Mouse (Mus musculus) lung, embryonic 15.5 days (tissue): Measurements from ENCODE around the gene Sf3a3. TPM values are rescaled to one million over a fixed set of nuclear protein-coding genes. Genes with fewer than 3 reads are reported as not detected.
A peak's percentile ranks its signal among the peaks of the same experiment; 100 is the strongest.

Experiments used
- ATAC-seq: fragments of 200-750 bp; cut with Nextera tagmentation; 2 replicates; pipeline ENCODE4 v1.8.0; 2017; ENCODE audit warnings: moderate number of reproducible peaks, borderline replicate concordance; ENCODE audit not compliant: low FRiP score, low TSS enrichment; ENCODE audit errors: extremely low read depth
- H3K27ac ChIP-seq: fragments of 300-500 bp; sonication (generic); 2 replicates; pipeline ENCODE4 v1.5.1; 2015; ENCODE audit warnings: moderate library complexity, mild to moderate bottlenecking, inconsistent platforms
- H3K27me3 ChIP-seq: fragments of 300-500 bp; sonication (generic); 2 replicates; pipeline ENCODE4 v1.6.1; 2015; ENCODE audit warnings: inconsistent platforms
- H3K36me3 ChIP-seq: fragments of 300-500 bp; sonication (generic); 2 replicates; pipeline ENCODE4 v1.6.1; 2015; ENCODE audit warnings: inconsistent platforms
- H3K4me1 ChIP-seq: fragments of 300-500 bp; sonication (generic); 2 replicates; pipeline ENCODE4 v1.6.1; 2015; ENCODE audit warnings: inconsistent platforms
- H3K4me2 ChIP-seq: fragments of 300-500 bp; sonication (generic); 2 replicates; pipeline ENCODE4 v1.6.1; 2015; ENCODE audit warnings: inconsistent platforms, mild to moderate bottlenecking, moderate library complexity
- H3K4me3 ChIP-seq: fragments of 300-500 bp; sonication (generic); 2 replicates; pipeline ENCODE4 v1.5.1; 2015; ENCODE audit warnings: mild to moderate bottlenecking, inconsistent platforms
- H3K9ac ChIP-seq: fragments of 300-500 bp; sonication (generic); 2 replicates; pipeline ENCODE4 v1.6.1; 2015; ENCODE audit warnings: inconsistent platforms
- H3K9me3 ChIP-seq: fragments of 300-500 bp; sonication (generic); 2 replicates; pipeline ENCODE4 v1.6.1; 2016; ENCODE audit warnings: inconsistent platforms
- WGBS: fragments of 180-500 bp; shearing (Covaris S2); methylation state at CpG from one replicate; pipeline ENCODE4 v1.1.7; 2015; 5-methylcytosine and 5-hydroxymethylcytosine counted together
- polyA plus RNA-seq: library from polyadenylated mRNA; unstranded; fragments of >200 nt; fragmentation: Nextera tagmentation; extraction: Ambion mirVana; gene quantifications from 2 replicates; pipeline ENCODE4 v1.2.1, GENCODE M21; 2015

The Sf3a3 gene
- polyA plus RNA-seq, result 148 and 151 TPM in 2 replicates

- peak within 1 kb of the TSS; percentile 96 for H3K9ac ChIP-seq
- peak within 1 kb of the TSS; percentile 56; the same call in 1 of the 2 replicates for H3K27ac ChIP-seq
- peak; percentile 89 for ATAC-seq
- H3K27me3 ChIP-seq, result no peaks in the 10 kb centered on the region
- peaks cover 37% of the 10 kb centered on the region for H3K36me3 ChIP-seq
- peak within 1 kb of the TSS; percentile 89 for H3K4me2 ChIP-seq
- H3K4me3 ChIP-seq, result peak within 1 kb of the TSS; percentile 91
- H3K4me1 ChIP-seq, result peaks cover 23% of the 10 kb centered on the region
- H3K9me3 ChIP-seq, result no peaks in the 10 kb centered on the region
- WGBS, result 1% methylated on average over 56 of the region's 57 CpGs
These were observed at the start of gene Sf3a3 for GRCm38 (mm10) chr4:124714545-124715481. Gene Sf3a3, plus strand, starts transcription at chr4:124714776.

- Histone ChIP-seq H3K27ac (no peak overlapping the region), H3K4me3 (no peak overlapping the region), H3K4me2 (no peak overlapping the region), H3K9ac (no peak overlapping the region), H3K36me3 (no peaks in the 10 kb centered on the region), H3K27me3 (peaks cover 86% of the 10 kb centered on the region), H3K4me1 (peaks cover 8% of the 10 kb centered on the region), H3K9me3 (no peaks in the 10 kb centered on the region)
- 49% methylated on average over 14 of the region's 14 CpGs for WGBS
- no peak for ATAC-seq
These were observed 47.0 kb upstream of the Sf3a3 start for GRCm38 (mm10) chr4:124667476-124668033.

GRCm38 (mm10) chr4:124668078-124668477, 46.5 kb upstream of the Sf3a3 start:
- no peak overlapping the region for H3K4me2 ChIP-seq
- peaks cover 86% of the 10 kb centered on the region for H3K27me3 ChIP-seq
- WGBS, result 30% methylated on average over 8 of the region's 8 CpGs
- no peak overlapping the region for H3K27ac ChIP-seq
- H3K4me3 ChIP-seq, result no peak overlapping the region
- peaks cover 13% of the 10 kb centered on the region for H3K4me1 ChIP-seq
- H3K36me3 ChIP-seq, result no peaks in the 10 kb centered on the region
- H3K9me3 ChIP-seq, result no peaks in the 10 kb centered on the region
- no peak overlapping the region for H3K9ac ChIP-seq
- no peak for ATAC-seq

GRCm38 (mm10) chr4:124670232-124670631, 44.3 kb upstream of the Sf3a3 start:
- peaks cover 82% of the 10 kb centered on the region for H3K27me3 ChIP-seq
- WGBS, result 73% methylated on average over 8 of the region's 8 CpGs
- no peak overlapping the region for H3K27ac ChIP-seq
- H3K9me3 ChIP-seq, result no peaks in the 10 kb centered on the region
- ATAC-seq, result no peak
- H3K4me3 ChIP-seq, result no peak overlapping the region
- H3K9ac ChIP-seq, result no peak overlapping the region
- H3K4me2 ChIP-seq, result no peak overlapping the region
- H3K36me3 ChIP-seq, result no peaks in the 10 kb centered on the region
- peaks cover 13% of the 10 kb centered on the region for H3K4me1 ChIP-seq

GRCm38 (mm10) chr4:124671583-124671982, 43.0 kb upstream of the Sf3a3 start:
- WGBS, result 21% methylated on average over 7 of the region's 7 CpGs
- no peak overlapping the region for H3K27ac ChIP-seq
- peaks cover 13% of the 10 kb centered on the region for H3K4me1 ChIP-seq
- no peak overlapping the region for H3K9ac ChIP-seq
- H3K9me3 ChIP-seq, result no peaks in the 10 kb centered on the region
- no peak overlapping the region for H3K4me3 ChIP-seq
- H3K36me3 ChIP-seq, result no peaks in the 10 kb centered on the region
- H3K27me3 ChIP-seq, result peaks cover 69% of the 10 kb centered on the region
- no peak overlapping the region for H3K4me2 ChIP-seq
- no peak for ATAC-seq

- H3K4me2 ChIP-seq, result peak overlapping the region; percentile 33
- peaks cover 13% of the 10 kb centered on the region for H3K4me1 ChIP-seq
- no peak overlapping the region for H3K27ac ChIP-seq
- H3K4me3 ChIP-seq, result no peak overlapping the region
- ATAC-seq, result no peak
- no peak overlapping the region for H3K9ac ChIP-seq
- H3K27me3 ChIP-seq, result peaks cover 58% of the 10 kb centered on the region
- WGBS, result 5% methylated on average over 26 of the region's 31 CpGs
- peaks cover 7% of the 10 kb centered on the region for H3K36me3 ChIP-seq
- H3K9me3 ChIP-seq, result no peaks in the 10 kb centered on the region
These were observed 41.9 kb upstream of the Sf3a3 start for GRCm38 (mm10) chr4:124672347-124673320.

- Histone ChIP-seq H3K27me3 (peaks cover 45% of the 10 kb centered on the region), H3K4me1 (peaks cover 13% of the 10 kb centered on the region), H3K36me3 (peaks cover 16% of the 10 kb centered on the region), H3K27ac (no peak overlapping the region), H3K9ac (no peak overlapping the region), H3K4me2 (no peak overlapping the region), H3K4me3 (no peak overlapping the region), H3K9me3 (no peaks in the 10 kb centered on the region)
- WGBS, result 66% methylated on average over 17 of the region's 17 CpGs
- ATAC-seq, result no peak; the same call in 1 of the 2 replicates
These were observed 40.1 kb upstream of the Sf3a3 start for GRCm38 (mm10) chr4:124674334-124675032.

GRCm38 (mm10) chr4:124675037-124675436, 39.5 kb upstream of the Sf3a3 start:
- WGBS, result 3% methylated on average over 4 of the region's 4 CpGs
- Histone ChIP-seq H3K27me3 (peaks cover 45% of the 10 kb centered on the region), H3K36me3 (peaks cover 21% of the 10 kb centered on the region), H3K4me3 (no peak overlapping the region), H3K4me1 (peaks cover 13% of the 10 kb centered on the region), H3K9me3 (no peaks in the 10 kb centered on the region), H3K9ac (no peak overlapping the region), H3K27ac (no peak overlapping the region), H3K4me2 (no peak overlapping the region)
- no peak for ATAC-seq

- Histone ChIP-seq H3K27me3 (peaks cover 38% of the 10 kb centered on the region), H3K9ac (no peak overlapping the region), H3K4me1 (peaks cover 13% of the 10 kb centered on the region), H3K4me3 (no peak overlapping the region), H3K36me3 (peaks cover 30% of the 10 kb centered on the region), H3K27ac (no peak overlapping the region), H3K9me3 (no peaks in the 10 kb centered on the region), H3K4me2 (no peak overlapping the region)
- 87% methylated on average over 6 of the region's 6 CpGs for WGBS
- no peak for ATAC-seq
These were observed 38.6 kb upstream of the Sf3a3 start for GRCm38 (mm10) chr4:124675958-124676357.

GRCm38 (mm10) chr4:124682270-124682669, 32.3 kb upstream of the Sf3a3 start:
- Histone ChIP-seq H3K36me3 (peaks cover 61% of the 10 kb centered on the region), H3K4me3 (no peak overlapping the region), H3K4me2 (no peak overlapping the region), H3K9me3 (no peaks in the 10 kb centered on the region), H3K27me3 (no peaks in the 10 kb centered on the region), H3K9ac (no peak overlapping the region), H3K4me1 (no peaks in the 10 kb centered on the region), H3K27ac (no peak overlapping the region)
- no peak for ATAC-seq
- 44% methylated on average over 7 of the region's 7 CpGs for WGBS

- Histone ChIP-seq H3K36me3 (peaks cover 56% of the 10 kb centered on the region), H3K27me3 (no peaks in the 10 kb centered on the region), H3K9ac (no peak overlapping the region), H3K4me1 (no peaks in the 10 kb centered on the region), H3K4me2 (no peak overlapping the region), H3K27ac (no peak overlapping the region), H3K4me3 (no peak overlapping the region), H3K9me3 (no peaks in the 10 kb centered on the region)
- ATAC-seq, result no peak
- 87% methylated on average over 4 of the region's 4 CpGs for WGBS
These were observed 31.1 kb upstream of the Sf3a3 start for GRCm38 (mm10) chr4:124683474-124683873.
